Mouse (Mus musculus): ENCODE results near the gene Plcb1. TPM values are rescaled to one million over a fixed set of nuclear protein-coding genes. Genes with fewer than 3 reads are reported as not detected.

Gene Plcb1
- polyA plus RNA-seq, 1 experiment from 2014 or later: 4.8 TPM

DNA sequence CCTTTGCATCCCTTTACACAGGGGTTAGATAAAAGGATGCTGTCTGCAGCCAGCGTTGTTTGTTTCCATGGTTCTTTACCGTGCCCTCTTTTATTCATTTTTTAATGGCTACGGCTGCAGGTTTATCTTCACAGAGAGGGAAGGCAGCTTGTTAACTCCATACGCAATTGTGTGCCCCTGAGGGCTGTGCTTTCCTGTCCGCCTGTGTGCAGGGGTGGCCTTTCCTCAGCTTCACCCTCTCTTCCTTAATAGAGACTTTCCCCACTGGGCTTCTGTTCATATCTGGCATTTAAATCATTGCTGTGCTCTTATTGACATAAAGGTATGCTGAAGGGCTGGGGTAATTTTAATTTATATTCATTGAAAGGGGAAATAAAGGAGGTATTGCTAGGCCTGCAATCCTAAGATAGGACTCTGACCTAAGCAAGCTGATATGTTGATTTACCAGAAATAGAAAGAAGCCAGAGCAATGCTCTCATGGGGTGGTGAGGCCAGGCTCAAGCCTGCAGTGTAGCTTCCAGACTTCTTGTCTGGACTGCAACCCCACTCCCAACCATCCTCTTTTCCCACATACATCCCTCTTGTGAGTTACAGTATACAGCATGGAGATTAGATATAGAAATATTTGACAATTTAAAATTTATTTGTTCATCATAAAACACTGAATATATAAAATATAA, 623.7 kb downstream of the Plcb1 start:
- no peaks in the 10 kb centered on the region for H3K9me3 ChIP-seq (replicated peaks)
- H3K4me3 ChIP-seq: no peak overlapping the region
- 0 out of 2 replicates have a peak overlapping the region, but pooled peaks have one; percentile 43 for H3K27ac ChIP-seq (replicated peaks)
- H3K4me1 ChIP-seq: peaks cover 12% of the 10 kb centered on the region
- no peaks in the 10 kb centered on the region for H3K36me3 ChIP-seq
- DNase-seq (ENCODE audit: low spot score): no peak
- 32% methylated on average over 5 of the region's 5 CpGs for WGBS
- no peaks in the 10 kb centered on the region; the same call in 1 of the 2 replicates for H3K27me3 ChIP-seq (ENCODE audit: low read depth, poor library complexity, severe bottlenecking)

DNA sequence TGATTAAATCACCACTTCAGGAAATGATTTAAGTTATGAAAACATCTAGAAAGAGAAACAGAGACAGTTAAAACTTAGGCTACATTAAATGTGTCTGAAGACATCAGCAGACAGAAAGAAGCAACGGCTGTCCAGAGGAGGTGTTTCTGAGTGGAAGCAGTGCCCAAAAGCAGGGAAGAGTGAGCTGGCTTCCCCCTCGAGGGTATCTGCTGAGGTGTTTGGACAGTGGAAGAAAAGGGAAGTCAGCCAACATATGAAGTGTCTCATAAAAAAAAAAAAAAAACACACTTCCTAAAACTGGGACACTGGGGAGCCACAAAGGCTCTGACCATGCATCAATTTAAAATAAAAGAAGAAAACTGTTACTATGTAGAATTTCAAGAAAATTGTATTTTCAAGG, 625.8 kb downstream of the Plcb1 start:
- H3K9me3 ChIP-seq (replicated peaks): no peaks in the 10 kb centered on the region
- H3K4me3 ChIP-seq: no peak overlapping the region
- no peak for DNase-seq (ENCODE audit: low spot score)
- H3K4me1 ChIP-seq: peaks cover 12% of the 10 kb centered on the region
- H3K27ac ChIP-seq (replicated peaks): no peak overlapping the region
- no peaks in the 10 kb centered on the region for H3K27me3 ChIP-seq (ENCODE audit: low read depth, poor library complexity, severe bottlenecking)
- H3K36me3 ChIP-seq: no peaks in the 10 kb centered on the region
- 75% methylated on average over 2 of the region's 2 CpGs for WGBS

DNA sequence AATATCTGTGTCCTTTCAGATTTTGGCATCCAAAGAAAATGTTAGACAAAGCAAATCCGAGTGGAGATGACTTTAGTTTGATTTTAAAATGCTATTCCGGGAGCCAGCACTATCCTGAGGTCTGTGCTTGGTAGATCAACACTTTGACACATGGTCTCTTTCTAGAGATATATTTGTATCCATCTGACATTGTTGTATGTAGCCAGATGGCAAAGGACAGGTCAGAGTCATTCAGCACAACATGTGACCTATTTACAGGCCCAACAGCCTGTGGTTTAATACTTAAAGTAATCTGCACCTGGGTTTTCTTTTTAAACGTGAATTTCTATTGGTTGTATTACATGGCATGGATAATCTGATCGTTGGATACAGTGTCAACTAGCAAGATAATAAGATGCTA, 629.3 kb downstream of the Plcb1 start:
- WGBS: 82% methylated on average over 4 of the region's 4 CpGs
- Histone ChIP-seq H3K36me3 (no peaks in the 10 kb centered on the region), H3K9me3 (replicated peaks) (no peaks in the 10 kb centered on the region), H3K27me3 (ENCODE audit: low read depth, poor library complexity, severe bottlenecking) (no peaks in the 10 kb centered on the region), H3K4me1 (peaks cover 7% of the 10 kb centered on the region), H3K4me3 (no peak overlapping the region), H3K27ac (replicated peaks) (no peak overlapping the region)
- DNase-seq (ENCODE audit: low spot score): no peak

DNA sequence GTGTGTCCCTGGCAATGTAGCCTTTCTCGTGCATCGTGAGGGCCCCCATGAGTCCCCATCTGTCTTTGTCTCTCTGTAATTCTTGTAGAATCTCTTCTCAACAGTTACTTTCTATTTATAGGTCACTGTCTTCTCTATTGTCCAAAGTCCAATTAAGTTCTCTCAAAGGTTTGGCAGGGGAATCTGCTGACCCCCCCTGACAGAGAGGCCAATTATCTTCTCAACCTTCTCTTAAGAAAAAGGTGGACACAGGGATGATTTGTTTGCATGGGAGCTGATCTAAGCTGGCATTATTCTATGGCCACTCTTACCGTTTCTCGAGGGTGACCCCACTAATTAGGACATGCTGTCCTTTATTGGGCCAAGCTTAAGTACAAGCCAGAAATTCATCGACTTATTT, 633.4 kb downstream of the Plcb1 start:
- no peaks in the 10 kb centered on the region for H3K36me3 ChIP-seq
- no peaks in the 10 kb centered on the region for H3K9me3 ChIP-seq (replicated peaks)
- peaks cover 11% of the 10 kb centered on the region for H3K4me1 ChIP-seq
- no peaks in the 10 kb centered on the region for H3K27me3 ChIP-seq (ENCODE audit: low read depth, poor library complexity, severe bottlenecking)
- 51% methylated on average over 5 of the region's 5 CpGs for WGBS
- H3K27ac ChIP-seq (replicated peaks): no peak overlapping the region
- DNase-seq (ENCODE audit: low spot score): no peak
- no peak overlapping the region for H3K4me3 ChIP-seq

DNA sequence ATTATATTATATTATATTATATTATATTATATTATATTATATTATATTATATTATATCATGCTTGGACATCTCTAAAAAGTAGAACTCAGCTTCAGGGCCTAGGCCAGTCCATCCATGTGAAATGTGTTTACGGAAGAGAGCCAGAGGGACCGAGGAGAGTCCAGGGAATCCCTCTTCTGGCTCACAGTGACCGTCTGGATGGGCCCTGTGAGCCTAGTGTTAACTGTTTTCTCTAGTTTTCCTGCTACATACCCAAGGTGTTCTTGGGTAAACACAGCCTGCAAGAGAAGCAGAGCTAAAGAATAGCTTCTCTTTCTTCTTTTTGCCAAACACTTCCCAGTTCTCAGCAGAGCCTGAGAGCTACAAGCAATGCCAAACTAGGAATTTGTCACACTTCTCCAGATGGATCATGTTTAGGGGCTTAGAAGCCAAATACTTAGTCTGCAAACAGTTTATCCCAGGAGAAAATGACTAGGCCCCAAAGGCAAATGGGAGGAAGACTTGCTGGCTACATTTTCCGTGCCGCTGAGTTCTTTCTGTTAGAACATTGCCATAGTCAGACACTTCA, 649.2 kb downstream of the Plcb1 start:
- DNase-seq (ENCODE audit: low spot score): no peak

DNA sequence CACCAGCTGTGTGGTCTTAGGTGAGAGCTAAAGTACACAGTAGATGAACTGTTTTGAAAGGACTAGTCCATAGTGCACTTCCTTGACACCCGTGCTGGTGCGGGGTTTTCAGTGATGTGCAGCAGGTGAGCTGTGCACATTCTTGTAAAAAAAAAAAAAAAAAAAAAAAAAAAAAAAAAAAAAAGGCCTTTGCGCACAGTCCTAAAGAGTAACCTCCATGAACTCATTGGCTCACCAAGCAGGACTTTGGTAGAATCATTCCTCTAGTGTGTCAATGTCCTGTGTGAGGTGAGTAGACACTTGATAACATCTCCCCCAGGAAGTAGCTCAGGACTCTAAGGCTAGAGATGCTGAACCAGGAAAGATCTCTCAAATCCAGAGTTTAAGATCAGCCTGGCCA, 653.2 kb downstream of the Plcb1 start:
- WGBS: 90% methylated on average over 3 of the region's 3 CpGs
- Histone ChIP-seq H3K4me3 (no peak overlapping the region), H3K27ac (replicated peaks) (no peak overlapping the region), H3K4me1 (peaks cover 8% of the 10 kb centered on the region), H3K9me3 (replicated peaks) (no peaks in the 10 kb centered on the region), H3K27me3 (ENCODE audit: low read depth, poor library complexity, severe bottlenecking) (no peaks in the 10 kb centered on the region), H3K36me3 (no peaks in the 10 kb centered on the region)
- DNase-seq (ENCODE audit: low spot score): no peak

More for the DNA sequence above, 649.2 kb downstream of the Plcb1 start:
- Histone ChIP-seq H3K4me1 (peaks cover 5% of the 10 kb centered on the region), H3K27me3 (ENCODE audit: low read depth, poor library complexity, severe bottlenecking) (no peaks in the 10 kb centered on the region), H3K4me3 (no peak overlapping the region), H3K27ac (replicated peaks) (no peak overlapping the region), H3K9me3 (replicated peaks) (no peaks in the 10 kb centered on the region), H3K36me3 (no peaks in the 10 kb centered on the region)
- WGBS: 82% methylated on average over 5 of the region's 5 CpGs

DNA sequence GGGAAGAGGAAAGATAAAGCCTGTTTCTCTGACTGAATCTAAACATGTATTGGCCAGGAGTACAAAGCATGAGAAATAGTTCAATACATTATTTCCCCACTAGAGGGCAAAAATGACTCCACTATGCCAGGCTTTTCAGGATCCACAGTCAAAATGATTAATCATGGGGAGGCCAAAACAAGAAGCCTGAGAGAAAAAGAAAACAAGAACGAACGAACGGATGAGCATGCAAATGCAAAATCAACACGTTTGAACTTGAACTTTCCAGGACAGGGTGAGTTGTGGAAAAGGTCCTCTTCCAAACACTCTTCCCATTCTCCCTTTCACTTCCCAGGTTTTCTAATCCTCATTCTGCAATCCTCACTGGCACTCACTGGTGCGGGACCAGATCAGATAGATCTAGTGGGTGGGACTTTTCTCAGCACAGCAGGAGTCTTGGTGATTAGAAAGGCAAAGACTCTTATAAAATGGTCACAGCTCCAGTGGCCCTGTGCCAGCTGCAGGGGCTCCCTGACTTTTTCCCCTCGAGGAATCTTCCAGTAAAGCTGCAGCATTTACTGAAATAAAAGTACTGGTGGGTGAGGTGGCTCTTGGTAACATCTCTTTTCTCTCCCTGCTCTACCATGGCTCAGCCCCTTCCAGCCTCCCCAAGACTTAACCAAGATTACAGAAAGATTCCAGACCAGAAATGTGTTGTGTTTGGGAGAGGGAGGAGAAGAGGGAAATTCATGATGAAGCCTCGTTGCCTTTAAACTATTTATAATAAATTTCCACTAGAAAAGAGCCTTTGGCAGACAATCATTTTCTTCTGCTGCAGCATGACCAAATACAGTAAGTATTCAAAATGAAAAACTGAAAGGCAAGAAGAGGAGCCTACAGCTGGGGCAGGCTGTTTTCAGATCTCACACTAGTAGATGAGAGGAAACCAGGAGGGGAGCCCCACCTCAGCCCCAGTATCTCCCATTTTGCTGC, 654.0 kb downstream of the Plcb1 start:
- peak overlapping the region; percentile 49 for H3K27ac ChIP-seq (replicated peaks)
- H3K9me3 ChIP-seq (replicated peaks): no peaks in the 10 kb centered on the region
- WGBS: 9% methylated on average over 7 of the region's 7 CpGs
- peak; percentile 31 for DNase-seq (ENCODE audit: low spot score)
- no peaks in the 10 kb centered on the region for H3K27me3 ChIP-seq (ENCODE audit: low read depth, poor library complexity, severe bottlenecking)
- H3K36me3 ChIP-seq: no peaks in the 10 kb centered on the region
- H3K4me1 ChIP-seq: peaks cover 8% of the 10 kb centered on the region
- peak overlapping the region; percentile 2; the same call in 1 of the 2 replicates for H3K4me3 ChIP-seq

DNA sequence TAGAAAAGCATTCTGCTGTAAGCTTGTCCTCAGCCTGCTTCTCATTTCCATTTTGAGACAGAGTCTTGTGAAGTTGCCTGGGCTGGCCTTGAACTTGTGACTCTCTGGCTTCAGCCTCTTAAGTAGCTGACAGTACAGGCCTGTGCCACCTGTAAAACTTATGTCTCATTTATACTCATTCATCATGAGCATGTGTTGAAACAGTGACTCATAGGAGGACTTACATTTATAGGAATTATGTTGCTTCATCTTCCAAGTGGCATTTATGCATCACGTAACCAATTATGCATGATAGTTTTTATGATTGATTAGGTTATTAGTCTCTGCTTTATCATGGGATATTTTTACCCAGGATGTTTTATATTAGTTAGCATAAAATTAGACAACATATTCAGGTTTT, 667.7 kb downstream of the Plcb1 start:
- Histone ChIP-seq H3K36me3 (no peaks in the 10 kb centered on the region), H3K9me3 (replicated peaks) (no peaks in the 10 kb centered on the region), H3K27me3 (ENCODE audit: low read depth, poor library complexity, severe bottlenecking) (no peaks in the 10 kb centered on the region), H3K27ac (replicated peaks) (no peak overlapping the region), H3K4me3 (no peak overlapping the region), H3K4me1 (0 out of 2 replicates have a peak, but pooled peaks cover 3% of the 10 kb centered on the region)
- DNase-seq (ENCODE audit: low spot score): no peak
- WGBS: 96% methylated on average over 1 of the region's 1 CpGs

DNA sequence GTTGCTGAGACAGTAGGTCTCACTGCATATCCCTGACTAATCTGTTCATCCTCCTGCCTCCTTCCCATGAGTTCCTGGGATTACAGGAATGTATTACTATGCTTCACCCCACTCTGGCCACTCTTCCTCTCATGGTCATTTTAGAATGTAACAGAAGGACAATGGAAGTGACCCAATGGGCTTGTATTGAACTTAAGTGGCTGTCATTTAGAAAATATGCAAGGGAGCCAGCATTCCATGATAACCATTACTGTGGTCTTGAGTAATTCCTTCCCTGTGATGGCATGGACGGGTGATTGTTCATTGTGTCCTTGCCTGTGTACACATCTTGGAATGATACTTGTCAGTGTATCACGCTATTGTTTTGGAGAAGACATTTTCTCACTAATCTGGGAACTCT, 668.1 kb downstream of the Plcb1 start:
- WGBS: 86% methylated on average over 2 of the region's 2 CpGs
- Histone ChIP-seq H3K4me3 (no peak overlapping the region), H3K4me1 (0 out of 2 replicates have a peak, but pooled peaks cover 3% of the 10 kb centered on the region), H3K36me3 (no peaks in the 10 kb centered on the region), H3K9me3 (replicated peaks) (no peaks in the 10 kb centered on the region), H3K27ac (replicated peaks) (no peak overlapping the region), H3K27me3 (ENCODE audit: low read depth, poor library complexity, severe bottlenecking) (no peaks in the 10 kb centered on the region)
- DNase-seq (ENCODE audit: low spot score): no peak

DNA sequence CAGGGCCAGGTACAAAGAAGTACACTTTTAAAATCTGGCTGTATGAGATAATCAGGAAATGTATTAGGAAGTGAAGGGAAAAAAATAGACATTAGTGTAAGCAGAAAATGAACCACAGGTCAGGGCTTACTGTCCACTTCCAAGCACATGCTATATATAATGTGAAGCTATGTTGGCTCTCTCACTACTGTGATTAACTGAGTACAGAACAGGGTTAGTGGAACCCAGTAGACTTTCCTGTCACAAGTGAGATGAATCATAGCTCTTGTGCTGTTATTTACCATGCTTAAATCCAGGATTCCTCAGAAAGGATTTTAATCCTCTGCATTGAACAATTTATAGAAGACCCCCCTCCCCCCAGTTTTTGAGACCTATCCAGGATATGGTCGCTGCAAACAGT, 668.6 kb downstream of the Plcb1 start:
- Histone ChIP-seq H3K27ac (replicated peaks) (no peak overlapping the region), H3K27me3 (ENCODE audit: low read depth, poor library complexity, severe bottlenecking) (no peaks in the 10 kb centered on the region), H3K36me3 (no peaks in the 10 kb centered on the region), H3K4me1 (0 out of 2 replicates have a peak, but pooled peaks cover under 1% of the 10 kb centered on the region), H3K4me3 (no peak overlapping the region), H3K9me3 (replicated peaks) (no peaks in the 10 kb centered on the region)
- DNase-seq (ENCODE audit: low spot score): no peak
- WGBS: 62% methylated on average over 1 of the region's 1 CpGs

DNA sequence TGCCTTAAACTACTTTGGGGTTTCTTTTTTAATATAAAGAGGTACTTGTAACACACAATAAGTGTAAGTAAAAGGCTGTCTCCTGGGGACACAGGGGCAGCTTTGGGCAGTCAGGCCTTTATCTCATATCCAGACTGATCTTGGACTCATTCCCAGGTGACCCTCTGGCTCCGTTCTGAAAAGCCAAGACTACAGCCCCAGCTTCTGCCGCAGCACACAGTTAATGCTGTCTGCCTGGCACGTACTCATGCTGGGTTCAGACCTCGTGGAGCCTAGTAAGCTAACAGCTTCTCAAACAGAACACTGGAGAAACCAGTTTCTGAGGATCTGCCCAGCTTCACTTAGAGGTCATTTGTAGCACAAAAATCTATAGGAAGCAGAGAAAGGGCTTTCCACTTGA, 682.0 kb downstream of the Plcb1 start:
- Histone ChIP-seq H3K27me3 (ENCODE audit: low read depth, poor library complexity, severe bottlenecking) (no peaks in the 10 kb centered on the region), H3K4me3 (no peak overlapping the region), H3K36me3 (no peaks in the 10 kb centered on the region), H3K27ac (replicated peaks) (no peak overlapping the region), H3K9me3 (replicated peaks) (no peaks in the 10 kb centered on the region), H3K4me1 (no peaks in the 10 kb centered on the region)
- 89% methylated on average over 4 of the region's 4 CpGs for WGBS
- no peak for DNase-seq (ENCODE audit: low spot score)

DNA sequence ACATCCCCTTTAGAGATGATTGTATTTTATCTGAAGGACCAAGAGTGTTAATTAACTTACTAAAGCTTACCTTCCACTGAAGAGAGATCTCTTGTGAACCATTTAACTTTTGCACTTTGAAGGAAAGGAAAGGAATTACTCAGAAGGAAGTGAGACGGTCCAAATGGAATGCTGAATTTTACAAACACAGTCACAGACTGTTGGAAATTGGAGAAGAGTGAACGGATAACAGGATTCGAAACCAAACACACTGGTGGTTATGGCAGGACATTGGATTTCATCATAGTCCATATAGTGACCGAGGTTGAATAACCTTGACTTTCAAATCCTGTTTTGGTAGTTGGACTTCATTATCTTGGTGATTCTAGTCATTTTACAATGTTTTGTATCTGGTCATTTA, 688.2 kb downstream of the Plcb1 start:
- Histone ChIP-seq H3K36me3 (no peaks in the 10 kb centered on the region), H3K4me1 (no peaks in the 10 kb centered on the region), H3K27me3 (ENCODE audit: low read depth, poor library complexity, severe bottlenecking) (no peaks in the 10 kb centered on the region), H3K9me3 (replicated peaks) (no peaks in the 10 kb centered on the region), H3K4me3 (no peak overlapping the region), H3K27ac (replicated peaks) (no peak overlapping the region)
- no peak for DNase-seq (ENCODE audit: low spot score)
- WGBS: 81% methylated on average over 4 of the region's 4 CpGs

Data from midbrain, embryonic 10.5 days (tissue).